Mouse (Mus musculus) hindbrain, embryonic 10.5 days (tissue): ENCODE measurements around the gene Pitpnc1. TPM values are rescaled to one million over a fixed set of nuclear protein-coding genes. Genes with fewer than 3 reads are reported as not detected.

Experiments used
- DNase-seq: peaks from one replicate; pipeline ENCODE4 v3.0.0-alpha.2; 2017; ENCODE audit warnings: low spot score
- H3K27ac ChIP-seq: fragments of 300-500 bp; sonication (generic); 2 replicates; pipeline ENCODE4 v1.5.1; 2016; ENCODE audit warnings: mild to moderate bottlenecking, moderate library complexity
- H3K27me3 ChIP-seq: fragments of 300-500 bp; sonication (generic); 2 replicates; pipeline ENCODE4 v1.6.1; 2016; ENCODE audit warnings: mild to moderate bottlenecking; ENCODE audit not compliant: poor library complexity, insufficient read depth, severe bottlenecking
- H3K36me3 ChIP-seq: fragments of 300-500 bp; sonication (generic); 2 replicates; pipeline ENCODE4 v1.6.1; 2016; ENCODE audit warnings: mild to moderate bottlenecking, moderate library complexity
- H3K4me1 ChIP-seq: fragments of 300-500 bp; sonication (generic); replicated peaks from 2 replicates; pipeline ENCODE4 v1.6.1; 2016; ENCODE audit warnings: mild to moderate bottlenecking
- H3K4me3 ChIP-seq: fragments of 300-500 bp; sonication (generic); 2 replicates; pipeline ENCODE4 v1.5.1; 2016; ENCODE audit warnings: mild to moderate bottlenecking, moderate library complexity
- H3K9me3 ChIP-seq: fragments of 300-500 bp; sonication (generic); 2 replicates; pipeline ENCODE4 v1.6.1; 2016; ENCODE audit warnings: mild to moderate bottlenecking, moderate library complexity
- WGBS: fragments of 180-500 bp; shearing (Covaris S2); methylation state at CpG from one replicate; pipeline ENCODE4 v1.1.7; 2016; 5-methylcytosine and 5-hydroxymethylcytosine counted together
- polyA plus RNA-seq: library from polyadenylated mRNA; unstranded; fragments of >200 nt; fragmentation: Nextera tagmentation; extraction: Ambion mirVana; gene quantifications from 2 replicates; pipeline ENCODE4 v1.2.1, GENCODE M21; 2016

Gene Pitpnc1
- polyA plus RNA-seq, 1 experiment from 2014 or later: 21.9 TPM

GRCm38 (mm10) chr11:107479053-107479861, 8.8 kb upstream of the Pitpnc1 start, which contains the start of gene Psmd12:
TSS of gene Psmd12 (plus strand) at chr11:107479484.
- Histone ChIP-seq H3K4me3 (peak within 1 kb of the TSS; percentile 81), H3K4me1 (peaks cover 18% of the 10 kb centered on the region), H3K36me3 (peaks cover 2% of the 10 kb centered on the region; the same call in 1 of the 2 replicates), H3K27ac (peak within 1 kb of the TSS; percentile 92), H3K27me3 (no peaks in the 10 kb centered on the region), H3K9me3 (no peaks in the 10 kb centered on the region)
- under 1% methylated on average over 51 of the region's 51 CpGs for WGBS
- DNase-seq: peak; percentile 97

GRCm38 (mm10) chr11:107473137-107473820, 2.8 kb upstream of the Pitpnc1 start:
- no peak overlapping the region for H3K4me3 ChIP-seq
- H3K4me1 ChIP-seq: peaks cover 21% of the 10 kb centered on the region
- no peaks in the 10 kb centered on the region for H3K27me3 ChIP-seq
- no peaks in the 10 kb centered on the region for H3K36me3 ChIP-seq
- H3K27ac ChIP-seq: no peak overlapping the region
- H3K9me3 ChIP-seq: no peaks in the 10 kb centered on the region
- WGBS: 28% methylated on average over 8 of the region's 8 CpGs
- DNase-seq: peak; percentile 52

- H3K4me1 ChIP-seq: peaks cover 27% of the 10 kb centered on the region
- no peaks in the 10 kb centered on the region for H3K9me3 ChIP-seq
- H3K27ac ChIP-seq: no peak overlapping the region
- no peaks in the 10 kb centered on the region for H3K27me3 ChIP-seq
- 92% methylated on average over 3 of the region's 3 CpGs for WGBS
- H3K36me3 ChIP-seq: no peaks in the 10 kb centered on the region
- DNase-seq: no peak
- H3K4me3 ChIP-seq: no peak overlapping the region
Observed at GRCm38 (mm10) chr11:107472304-107472703, 1.8 kb upstream of the Pitpnc1 start.

- H3K27ac ChIP-seq: peak overlapping the region; percentile 95
- 7% methylated on average over 11 of the region's 11 CpGs for WGBS
- H3K36me3 ChIP-seq: no peaks in the 10 kb centered on the region
- peak overlapping the region; percentile 88 for H3K4me3 ChIP-seq
- H3K4me1 ChIP-seq: peaks cover 32% of the 10 kb centered on the region
- DNase-seq: no peak
- H3K9me3 ChIP-seq: no peaks in the 10 kb centered on the region
- H3K27me3 ChIP-seq: no peaks in the 10 kb centered on the region
Observed at GRCm38 (mm10) chr11:107471071-107471720, 697 bp upstream of the Pitpnc1 start.

- H3K27me3 ChIP-seq: no peaks in the 10 kb centered on the region
- peak overlapping the region; percentile 95 for H3K27ac ChIP-seq
- WGBS: under 1% methylated on average over 59 of the region's 59 CpGs
- H3K9me3 ChIP-seq: no peaks in the 10 kb centered on the region
- peaks cover 32% of the 10 kb centered on the region for H3K4me1 ChIP-seq
- DNase-seq: peak; percentile 68
- no peaks in the 10 kb centered on the region for H3K36me3 ChIP-seq
- peak overlapping the region; percentile 88 for H3K4me3 ChIP-seq
Observed at GRCm38 (mm10) chr11:107469523-107470371, 752 bp downstream of the Pitpnc1 start.

- H3K4me1 ChIP-seq: peaks cover 35% of the 10 kb centered on the region
- H3K9me3 ChIP-seq: no peaks in the 10 kb centered on the region
- H3K4me3 ChIP-seq: peak overlapping the region; percentile 88
- DNase-seq: peak; percentile 83
- peak overlapping the region; percentile 95 for H3K27ac ChIP-seq
- H3K27me3 ChIP-seq: no peaks in the 10 kb centered on the region
- no peaks in the 10 kb centered on the region for H3K36me3 ChIP-seq
- under 1% methylated on average over 38 of the region's 38 CpGs for WGBS
Observed at GRCm38 (mm10) chr11:107469031-107469522, 1.4 kb downstream of the Pitpnc1 start.

GRCm38 (mm10) chr11:107468252-107469030, 2.1 kb downstream of the Pitpnc1 start:
- peak overlapping the region; percentile 88 for H3K4me3 ChIP-seq
- H3K4me1 ChIP-seq: peaks cover 36% of the 10 kb centered on the region
- H3K36me3 ChIP-seq: peaks cover under 1% of the 10 kb centered on the region
- WGBS: 25% methylated on average over 16 of the region's 16 CpGs
- H3K27me3 ChIP-seq: no peaks in the 10 kb centered on the region
- no peaks in the 10 kb centered on the region for H3K9me3 ChIP-seq
- H3K27ac ChIP-seq: peak overlapping the region; percentile 95
- DNase-seq: no peak

GRCm38 (mm10) chr11:107466611-107467391, 3.7 kb downstream of the Pitpnc1 start:
- peaks cover 32% of the 10 kb centered on the region for H3K4me1 ChIP-seq
- H3K4me3 ChIP-seq: no peak overlapping the region
- H3K27ac ChIP-seq: no peak overlapping the region
- H3K27me3 ChIP-seq: no peaks in the 10 kb centered on the region
- peaks cover 12% of the 10 kb centered on the region for H3K36me3 ChIP-seq
- 83% methylated on average over 6 of the region's 6 CpGs for WGBS
- H3K9me3 ChIP-seq: peaks cover 3% of the 10 kb centered on the region; the same call in 1 of the 2 replicates
- no peak for DNase-seq

- no peak overlapping the region for H3K4me3 ChIP-seq
- 73% methylated on average over 1 of the region's 1 CpGs for WGBS
- peaks cover 12% of the 10 kb centered on the region for H3K36me3 ChIP-seq
- H3K4me1 ChIP-seq: peaks cover 24% of the 10 kb centered on the region
- H3K27me3 ChIP-seq: no peaks in the 10 kb centered on the region
- no peak overlapping the region for H3K27ac ChIP-seq
- no peak for DNase-seq
- H3K9me3 ChIP-seq: peaks cover 3% of the 10 kb centered on the region; the same call in 1 of the 2 replicates
Observed at GRCm38 (mm10) chr11:107465969-107466368, 4.5 kb downstream of the Pitpnc1 start.

- Histone ChIP-seq H3K27ac (no peak overlapping the region), H3K4me1 (peaks cover 22% of the 10 kb centered on the region), H3K27me3 (no peaks in the 10 kb centered on the region), H3K36me3 (peaks cover 12% of the 10 kb centered on the region), H3K4me3 (no peak overlapping the region), H3K9me3 (peaks cover 3% of the 10 kb centered on the region; the same call in 1 of the 2 replicates)
- no peak for DNase-seq
- 92% methylated on average over 4 of the region's 4 CpGs for WGBS
Observed at GRCm38 (mm10) chr11:107465041-107465440, 5.5 kb downstream of the Pitpnc1 start.

GRCm38 (mm10) chr11:107464141-107464540, 6.4 kb downstream of the Pitpnc1 start:
- peaks cover 3% of the 10 kb centered on the region; the same call in 1 of the 2 replicates for H3K9me3 ChIP-seq
- H3K36me3 ChIP-seq: peaks cover 12% of the 10 kb centered on the region
- H3K4me1 ChIP-seq: peaks cover 22% of the 10 kb centered on the region
- H3K27ac ChIP-seq: no peak overlapping the region
- no peak overlapping the region for H3K4me3 ChIP-seq
- WGBS: 58% methylated on average over 6 of the region's 6 CpGs
- no peaks in the 10 kb centered on the region for H3K27me3 ChIP-seq
- no peak for DNase-seq
